Mouse (Mus musculus) neural tube, embryonic 13.5 days (tissue): Measurements from ENCODE around the gene Gm4737. TPM values are rescaled to one million over a fixed set of nuclear protein-coding genes. Genes with fewer than 3 reads are reported as not detected.
"Not testable (repeated sequence)": the region's sequence is repeated elsewhere in the genome, so short reads cannot be mapped to it uniquely, and the experiment has no call there.

Source experiments
- ATAC-seq: fragments of 200-750 bp; cut with Nextera tagmentation; 2 replicates; pipeline ENCODE4 v1.8.0; 2017; ENCODE audit warnings: low read depth, mild to moderate bottlenecking, moderate TSS enrichment, moderate library complexity
- H3K27ac ChIP-seq: fragments of 300-500 bp; sonication (generic); replicated peaks from 2 replicates; pipeline ENCODE4 v1.5.1; 2015; ENCODE audit warnings: moderate library complexity, mild to moderate bottlenecking, inconsistent platforms
- H3K27me3 ChIP-seq: fragments of 300-500 bp; sonication (generic); 2 replicates; pipeline ENCODE4 v1.6.1; 2015; ENCODE audit warnings: mild to moderate bottlenecking, inconsistent platforms
- H3K36me3 ChIP-seq: fragments of 300-500 bp; sonication (generic); 2 replicates; pipeline ENCODE4 v1.6.1; 2015; ENCODE audit warnings: mild to moderate bottlenecking, inconsistent platforms
- H3K4me1 ChIP-seq: fragments of 300-500 bp; sonication (generic); replicated peaks from 2 replicates; pipeline ENCODE4 v1.6.1; 2015; ENCODE audit warnings: inconsistent platforms
- H3K4me2 ChIP-seq: fragments of 300-500 bp; sonication (generic); 2 replicates; pipeline ENCODE4 v1.6.1; 2015; ENCODE audit warnings: inconsistent platforms, mild to moderate bottlenecking, moderate library complexity
- H3K4me3 ChIP-seq: fragments of 300-500 bp; sonication (generic); 2 replicates; pipeline ENCODE4 v1.5.1; 2015; ENCODE audit warnings: mild to moderate bottlenecking, inconsistent platforms
- H3K9ac ChIP-seq: fragments of 300-500 bp; sonication (generic); 2 replicates; pipeline ENCODE4 v1.6.1; 2015; ENCODE audit warnings: moderate library complexity, mild to moderate bottlenecking, inconsistent platforms
- H3K9me3 ChIP-seq: fragments of 300-500 bp; sonication (generic); 2 replicates; pipeline ENCODE4 v1.6.1; 2016; ENCODE audit warnings: inconsistent platforms
- WGBS: fragments of 180-500 bp; shearing (Covaris S2); methylation state at CpG from one replicate; pipeline ENCODE4 v1.1.7; 2015; 5-methylcytosine and 5-hydroxymethylcytosine counted together
- polyA plus RNA-seq: library from polyadenylated mRNA; unstranded; fragments of >200 nt; fragmentation: Nextera tagmentation; extraction: Ambion mirVana; gene quantifications from 2 replicates; pipeline ENCODE4 v1.2.1, GENCODE M21; 2015

Gm4737 gene
- polyA plus RNA-seq = 1.3 and 3.0 TPM in 2 replicates

- H3K9ac ChIP-seq, H3K27ac ChIP-seq: not testable (repeated sequence)
- WGBS = 97% methylated on average over 12 of the region's 16 CpGs
These were observed at the start of gene Gm4737 for GRCm38 (mm10) chr16:46154832-46155231. Gm4737 (minus strand) TSS chr16:46155077.

GRCm38 (mm10) chr16:46195792-46196191, 40.9 kb upstream of the Gm4737 start:
- H3K4me1 ChIP-seq = no peaks in the 10 kb centered on the region

More at GRCm38 (mm10) chr16:46154832-46155231, at the start of gene Gm4737:
- not testable (repeated sequence) for H3K36me3 ChIP-seq, H3K4me3 ChIP-seq, ATAC-seq, H3K4me2 ChIP-seq, H3K4me1 ChIP-seq, H3K9me3 ChIP-seq, H3K27me3 ChIP-seq

GRCm38 (mm10) chr16:46183096-46183495, 28.2 kb upstream of the Gm4737 start:
- H3K27me3 ChIP-seq = no peaks in the 10 kb centered on the region
- no peaks in the 10 kb centered on the region for H3K4me1 ChIP-seq
- no peak overlapping the region for H3K4me3 ChIP-seq
- H3K27ac ChIP-seq = no peak overlapping the region
- ATAC-seq = no peak
- no peaks in the 10 kb centered on the region for H3K9me3 ChIP-seq
- no peak overlapping the region for H3K9ac ChIP-seq
- H3K36me3 ChIP-seq = no peaks in the 10 kb centered on the region
- 86% methylated on average over 5 of the region's 5 CpGs for WGBS
- no peak overlapping the region for H3K4me2 ChIP-seq

More at GRCm38 (mm10) chr16:46195792-46196191, 40.9 kb upstream of the Gm4737 start:
- Histone ChIP-seq H3K9me3 (no peaks in the 10 kb centered on the region), H3K4me3 (no peak overlapping the region), H3K36me3 (no peaks in the 10 kb centered on the region), H3K9ac (no peak overlapping the region), H3K27ac (no peak overlapping the region), H3K27me3 (no peaks in the 10 kb centered on the region), H3K4me2 (no peak overlapping the region)
- no peak for ATAC-seq
- WGBS = 83% methylated on average over 5 of the region's 5 CpGs

- ATAC-seq = no peak
- H3K36me3 ChIP-seq = no peaks in the 10 kb centered on the region
- H3K4me2 ChIP-seq = no peak overlapping the region
- no peak overlapping the region for H3K27ac ChIP-seq
- H3K4me1 ChIP-seq = no peaks in the 10 kb centered on the region
- no peak overlapping the region for H3K9ac ChIP-seq
- 84% methylated on average over 4 of the region's 4 CpGs for WGBS
- no peak overlapping the region for H3K4me3 ChIP-seq
- no peaks in the 10 kb centered on the region for H3K27me3 ChIP-seq
- no peaks in the 10 kb centered on the region for H3K9me3 ChIP-seq
These were observed 23.4 kb upstream of the Gm4737 start for GRCm38 (mm10) chr16:46178121-46178801.

- no peak overlapping the region for H3K4me3 ChIP-seq
- H3K36me3 ChIP-seq = no peaks in the 10 kb centered on the region
- no peak overlapping the region for H3K27ac ChIP-seq
- H3K9ac ChIP-seq = no peak overlapping the region
- ATAC-seq = no peak
- no peak overlapping the region for H3K4me2 ChIP-seq
- H3K9me3 ChIP-seq = no peaks in the 10 kb centered on the region
- no peaks in the 10 kb centered on the region for H3K4me1 ChIP-seq
- no peaks in the 10 kb centered on the region for H3K27me3 ChIP-seq
These were observed 18.2 kb upstream of the Gm4737 start for GRCm38 (mm10) chr16:46173039-46173438.

GRCm38 (mm10) chr16:46166971-46167370, 12.1 kb upstream of the Gm4737 start:
- H3K4me3 ChIP-seq = no peak overlapping the region
- H3K4me1 ChIP-seq = no peaks in the 10 kb centered on the region
- ATAC-seq = no peak
- H3K4me2 ChIP-seq = no peak overlapping the region
- H3K9ac ChIP-seq = no peak overlapping the region
- no peaks in the 10 kb centered on the region for H3K27me3 ChIP-seq
- H3K9me3 ChIP-seq = no peaks in the 10 kb centered on the region
- no peak overlapping the region for H3K27ac ChIP-seq
- no peaks in the 10 kb centered on the region for H3K36me3 ChIP-seq
- 81% methylated on average over 3 of the region's 3 CpGs for WGBS

GRCm38 (mm10) chr16:46165305-46165704, 10.4 kb upstream of the Gm4737 start:
- H3K9me3 ChIP-seq = no peaks in the 10 kb centered on the region
- H3K27me3 ChIP-seq = no peaks in the 10 kb centered on the region
- H3K9ac ChIP-seq = no peak overlapping the region
- H3K27ac ChIP-seq = no peak overlapping the region
- no peak overlapping the region for H3K4me3 ChIP-seq
- H3K4me1 ChIP-seq = no peaks in the 10 kb centered on the region
- WGBS = 90% methylated on average over 4 of the region's 4 CpGs
- no peak for ATAC-seq
- H3K4me2 ChIP-seq = no peak overlapping the region
- H3K36me3 ChIP-seq = no peaks in the 10 kb centered on the region

- Histone ChIP-seq H3K4me3 (no peak overlapping the region), H3K9ac (no peak overlapping the region), H3K4me2 (no peak overlapping the region), H3K27me3 (no peaks in the 10 kb centered on the region), H3K4me1 (no peaks in the 10 kb centered on the region), H3K36me3 (no peaks in the 10 kb centered on the region), H3K9me3 (no peaks in the 10 kb centered on the region), H3K27ac (no peak overlapping the region)
- ATAC-seq = no peak
These were observed 3.7 kb downstream of the Gm4737 start for GRCm38 (mm10) chr16:46151141-46151540.

- Histone ChIP-seq H3K9me3 (no peaks in the 10 kb centered on the region), H3K4me3 (no peak overlapping the region), H3K4me1 (no peaks in the 10 kb centered on the region), H3K4me2 (no peak overlapping the region), H3K36me3 (no peaks in the 10 kb centered on the region), H3K27me3 (no peaks in the 10 kb centered on the region), H3K9ac (no peak overlapping the region), H3K27ac (no peak overlapping the region)
- WGBS = 69% methylated on average over 3 of the region's 3 CpGs
- no peak for ATAC-seq
These were observed 6.1 kb downstream of the Gm4737 start for GRCm38 (mm10) chr16:46148661-46149341.

GRCm38 (mm10) chr16:46146962-46147361, 7.9 kb downstream of the Gm4737 start:
- H3K9ac ChIP-seq = no peak overlapping the region
- H3K27me3 ChIP-seq = no peaks in the 10 kb centered on the region
- H3K27ac ChIP-seq = no peak overlapping the region
- no peak for ATAC-seq
- no peak overlapping the region for H3K4me2 ChIP-seq
- H3K4me1 ChIP-seq = no peaks in the 10 kb centered on the region
- WGBS = 66% methylated on average over 3 of the region's 3 CpGs
- no peaks in the 10 kb centered on the region for H3K9me3 ChIP-seq
- H3K36me3 ChIP-seq = no peaks in the 10 kb centered on the region
- no peak overlapping the region for H3K4me3 ChIP-seq

GRCm38 (mm10) chr16:46122238-46122637, 32.6 kb downstream of the Gm4737 start:
- Histone ChIP-seq H3K4me2 (no peak overlapping the region), H3K27me3 (no peaks in the 10 kb centered on the region), H3K36me3 (no peaks in the 10 kb centered on the region), H3K4me3 (no peak overlapping the region), H3K9me3 (no peaks in the 10 kb centered on the region), H3K27ac (no peak overlapping the region), H3K4me1 (0 out of 2 replicates have a peak, but pooled peaks cover 5% of the 10 kb centered on the region), H3K9ac (no peak overlapping the region)
- ATAC-seq = no peak

GRCm38 (mm10) chr16:46121420-46121819, 33.5 kb downstream of the Gm4737 start:
- Histone ChIP-seq H3K27ac (no peak overlapping the region), H3K9me3 (no peaks in the 10 kb centered on the region), H3K4me3 (no peak overlapping the region), H3K27me3 (no peaks in the 10 kb centered on the region), H3K9ac (no peak overlapping the region), H3K4me2 (no peak overlapping the region), H3K4me1 (0 out of 2 replicates have a peak, but pooled peaks cover 5% of the 10 kb centered on the region), H3K36me3 (no peaks in the 10 kb centered on the region)
- no peak; the same call in 1 of the 2 replicates for ATAC-seq
- 40% methylated on average over 2 of the region's 2 CpGs for WGBS
